Mouse (Mus musculus) hindbrain, embryonic 10.5 days (tissue): ENCODE measurements around the gene P4ha1. TPM values are rescaled to one million over a fixed set of nuclear protein-coding genes. Genes with fewer than 3 reads are reported as not detected.
"Not testable (repeated sequence)": the region's sequence is repeated elsewhere in the genome, so short reads cannot be mapped to it uniquely, and the experiment has no call there.

Experiments used
- DNase-seq: peaks from one replicate; pipeline ENCODE4 v3.0.0-alpha.2; 2017; ENCODE audit warnings: low spot score
- H3K27ac ChIP-seq: fragments of 300-500 bp; sonication (generic); 2 replicates; pipeline ENCODE4 v1.5.1; 2016; ENCODE audit warnings: mild to moderate bottlenecking, moderate library complexity
- H3K27me3 ChIP-seq: fragments of 300-500 bp; sonication (generic); 2 replicates; pipeline ENCODE4 v1.6.1; 2016; ENCODE audit warnings: mild to moderate bottlenecking; ENCODE audit not compliant: poor library complexity, insufficient read depth, severe bottlenecking
- H3K36me3 ChIP-seq: fragments of 300-500 bp; sonication (generic); 2 replicates; pipeline ENCODE4 v1.6.1; 2016; ENCODE audit warnings: mild to moderate bottlenecking, moderate library complexity
- H3K4me1 ChIP-seq: fragments of 300-500 bp; sonication (generic); replicated peaks from 2 replicates; pipeline ENCODE4 v1.6.1; 2016; ENCODE audit warnings: mild to moderate bottlenecking
- H3K4me3 ChIP-seq: fragments of 300-500 bp; sonication (generic); 2 replicates; pipeline ENCODE4 v1.5.1; 2016; ENCODE audit warnings: mild to moderate bottlenecking, moderate library complexity
- H3K9me3 ChIP-seq: fragments of 300-500 bp; sonication (generic); 2 replicates; pipeline ENCODE4 v1.6.1; 2016; ENCODE audit warnings: mild to moderate bottlenecking, moderate library complexity
- WGBS: fragments of 180-500 bp; shearing (Covaris S2); methylation state at CpG from one replicate; pipeline ENCODE4 v1.1.7; 2016; 5-methylcytosine and 5-hydroxymethylcytosine counted together
- polyA plus RNA-seq: library from polyadenylated mRNA; unstranded; fragments of >200 nt; fragmentation: Nextera tagmentation; extraction: Ambion mirVana; gene quantifications from 2 replicates; pipeline ENCODE4 v1.2.1, GENCODE M21; 2016

P4ha1 gene
- polyA plus RNA-seq, 1 experiment from 2014 or later, result 37.2 TPM

DNA sequence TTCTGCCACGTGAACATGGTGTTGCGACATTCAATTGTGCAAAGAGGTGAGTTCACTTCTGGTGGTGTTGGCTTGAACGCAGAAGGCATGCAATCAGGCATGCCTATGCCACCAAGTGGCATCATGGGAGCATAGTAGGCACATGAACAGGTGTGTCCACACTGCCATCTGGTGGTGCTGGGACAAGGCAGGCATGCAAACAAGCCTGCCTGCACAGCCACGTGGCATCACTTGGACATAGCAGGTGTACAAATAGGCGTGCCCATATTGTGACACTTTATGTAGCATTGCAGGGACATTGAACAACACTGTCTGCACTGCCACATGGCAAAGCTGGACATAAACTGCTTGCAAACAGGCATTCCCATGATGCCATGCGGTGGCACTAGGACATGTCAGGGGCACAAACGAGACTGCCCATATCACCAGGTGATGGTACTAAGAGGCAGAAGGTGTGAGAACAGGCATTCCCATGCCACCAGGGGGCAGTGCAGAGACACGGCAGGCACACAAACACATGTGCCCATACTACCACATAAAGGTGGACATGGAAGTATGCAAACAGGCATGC lies 27.8 kb upstream of the P4ha1 start:
- DNase-seq, result peak; percentile 58
- H3K4me3 ChIP-seq, result no peak overlapping the region
- WGBS, result 72% methylated on average over 8 of the region's 8 CpGs

DNA sequence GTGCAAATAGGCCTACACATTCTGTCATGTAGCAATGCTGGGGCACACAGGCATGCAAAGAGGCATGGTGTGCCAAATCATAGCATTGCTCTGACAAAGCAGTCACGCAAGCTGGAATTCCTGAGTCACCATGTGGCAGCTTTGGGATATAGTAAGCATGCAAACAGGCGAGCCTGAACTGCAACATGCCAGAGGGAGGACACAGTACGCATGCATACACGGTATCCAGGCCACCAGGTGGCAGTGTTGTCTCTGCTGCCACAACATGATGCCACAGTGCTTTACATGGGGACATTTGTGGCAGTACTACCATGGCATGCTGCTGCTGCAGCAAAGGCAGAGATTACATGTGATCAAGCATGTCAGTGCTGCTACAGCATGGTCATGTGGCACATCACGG lies 26.8 kb upstream of the P4ha1 start:
- no peaks in the 10 kb centered on the region for H3K4me1 ChIP-seq
- WGBS, result 38% methylated on average over 5 of the region's 5 CpGs
- no peaks in the 10 kb centered on the region for H3K9me3 ChIP-seq
- H3K4me3 ChIP-seq, result no peak overlapping the region
- peak; percentile 79 for DNase-seq
- no peaks in the 10 kb centered on the region for H3K36me3 ChIP-seq
- no peaks in the 10 kb centered on the region for H3K27me3 ChIP-seq
- H3K27ac ChIP-seq, result no peak overlapping the region

More for the DNA sequence above, 27.8 kb upstream of the P4ha1 start:
- no peaks in the 10 kb centered on the region for H3K36me3 ChIP-seq
- H3K9me3 ChIP-seq, result no peaks in the 10 kb centered on the region
- H3K4me1 ChIP-seq, result no peaks in the 10 kb centered on the region
- no peaks in the 10 kb centered on the region for H3K27me3 ChIP-seq
- no peak overlapping the region for H3K27ac ChIP-seq

DNA sequence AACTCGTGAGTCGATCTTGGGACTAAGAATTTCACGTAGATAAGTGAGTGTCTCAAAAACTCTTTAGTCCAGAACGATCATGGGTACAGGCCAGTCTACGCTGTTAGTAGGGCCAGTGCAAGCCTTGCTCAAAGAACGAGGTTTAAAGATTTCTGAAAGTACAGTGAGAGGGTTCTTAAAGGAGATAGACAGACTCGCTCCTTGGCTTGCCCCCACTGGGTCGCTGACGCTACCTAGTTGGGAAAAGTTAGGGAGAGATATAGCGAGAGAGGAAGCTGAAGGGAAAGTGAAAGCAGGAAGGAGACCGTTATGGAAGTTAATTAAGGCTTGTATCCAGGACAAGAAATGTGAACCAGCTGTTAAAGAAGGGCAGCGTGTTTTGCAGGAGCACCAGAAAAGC lies 20.4 kb upstream of the P4ha1 start:
- WGBS, result 93% methylated on average over 12 of the region's 12 CpGs
- H3K4me1 ChIP-seq, result not testable (repeated sequence)

DNA sequence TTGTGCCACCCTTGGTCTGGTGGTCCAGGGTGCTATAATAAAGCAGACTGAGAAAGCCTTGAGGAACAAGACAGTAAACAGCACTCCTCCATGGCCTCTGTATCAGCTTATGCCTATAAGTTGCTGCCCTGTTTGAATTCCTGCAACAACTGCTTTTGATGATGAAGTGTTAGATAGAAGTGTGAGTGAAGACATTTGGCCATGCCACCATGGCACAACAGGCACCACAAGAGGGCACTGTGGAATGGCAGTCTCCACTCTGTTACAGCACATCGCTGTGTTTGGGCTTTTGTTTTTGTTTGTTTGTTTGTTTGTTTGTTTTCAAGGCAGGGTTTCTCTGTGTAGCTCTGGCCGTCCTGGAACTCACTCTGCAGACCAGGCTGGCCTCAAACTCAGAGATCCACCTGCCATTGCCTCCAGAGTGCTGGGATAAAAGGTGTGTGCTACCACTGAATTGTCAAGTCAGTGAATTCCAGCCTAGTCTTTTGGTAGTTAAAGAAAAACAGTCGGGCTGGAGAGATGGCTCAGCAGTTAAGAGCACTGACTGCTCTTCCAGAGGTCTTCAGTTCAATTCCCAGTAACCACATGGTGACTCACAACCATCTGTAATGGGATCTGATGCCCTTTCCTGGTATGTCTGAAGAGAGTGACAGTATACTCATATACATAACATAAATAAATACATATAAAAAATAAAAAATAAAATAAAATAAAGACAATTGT lies 13.9 kb upstream of the P4ha1 start:
- H3K4me3 ChIP-seq, result no peak overlapping the region
- peaks cover 6% of the 10 kb centered on the region; the same call in 1 of the 2 replicates for H3K9me3 ChIP-seq
- 59% methylated on average over 3 of the region's 3 CpGs for WGBS
- H3K4me1 ChIP-seq, result no peaks in the 10 kb centered on the region
- H3K36me3 ChIP-seq, result no peaks in the 10 kb centered on the region
- H3K27ac ChIP-seq, result no peak overlapping the region
- no peaks in the 10 kb centered on the region for H3K27me3 ChIP-seq
- DNase-seq, result no peak

More for the DNA sequence above, 20.4 kb upstream of the P4ha1 start:
- H3K27me3 ChIP-seq, H3K4me3 ChIP-seq, DNase-seq, H3K36me3 ChIP-seq, H3K27ac ChIP-seq: not testable (repeated sequence)
- H3K9me3 ChIP-seq, result peaks cover 15% of the 10 kb centered on the region

DNA sequence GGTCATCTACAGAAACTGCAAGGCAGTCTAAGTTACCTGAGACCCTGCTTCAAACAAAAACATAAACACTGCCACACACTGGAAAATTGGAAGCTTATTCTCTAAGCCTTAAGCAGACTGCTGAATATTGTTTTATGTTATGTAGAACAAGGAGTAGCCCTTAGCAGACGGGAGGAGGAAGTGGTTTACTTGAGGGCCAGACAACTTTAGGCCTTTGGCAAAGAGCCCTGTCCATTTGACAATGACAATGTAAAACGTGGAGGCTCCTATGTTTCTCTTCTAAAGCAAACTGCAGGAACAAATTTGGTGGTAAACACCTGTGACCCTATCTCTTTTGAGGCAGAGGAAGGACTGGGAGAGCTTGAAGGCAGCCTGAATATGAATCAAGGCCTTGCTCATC lies 13.0 kb upstream of the P4ha1 start:
- H3K36me3 ChIP-seq, result no peaks in the 10 kb centered on the region
- WGBS, result 72% methylated on average over 2 of the region's 2 CpGs
- no peaks in the 10 kb centered on the region for H3K27me3 ChIP-seq
- no peak for DNase-seq
- no peak overlapping the region for H3K4me3 ChIP-seq
- H3K4me1 ChIP-seq, result no peaks in the 10 kb centered on the region
- H3K9me3 ChIP-seq, result peaks cover 6% of the 10 kb centered on the region; the same call in 1 of the 2 replicates
- no peak overlapping the region for H3K27ac ChIP-seq

DNA sequence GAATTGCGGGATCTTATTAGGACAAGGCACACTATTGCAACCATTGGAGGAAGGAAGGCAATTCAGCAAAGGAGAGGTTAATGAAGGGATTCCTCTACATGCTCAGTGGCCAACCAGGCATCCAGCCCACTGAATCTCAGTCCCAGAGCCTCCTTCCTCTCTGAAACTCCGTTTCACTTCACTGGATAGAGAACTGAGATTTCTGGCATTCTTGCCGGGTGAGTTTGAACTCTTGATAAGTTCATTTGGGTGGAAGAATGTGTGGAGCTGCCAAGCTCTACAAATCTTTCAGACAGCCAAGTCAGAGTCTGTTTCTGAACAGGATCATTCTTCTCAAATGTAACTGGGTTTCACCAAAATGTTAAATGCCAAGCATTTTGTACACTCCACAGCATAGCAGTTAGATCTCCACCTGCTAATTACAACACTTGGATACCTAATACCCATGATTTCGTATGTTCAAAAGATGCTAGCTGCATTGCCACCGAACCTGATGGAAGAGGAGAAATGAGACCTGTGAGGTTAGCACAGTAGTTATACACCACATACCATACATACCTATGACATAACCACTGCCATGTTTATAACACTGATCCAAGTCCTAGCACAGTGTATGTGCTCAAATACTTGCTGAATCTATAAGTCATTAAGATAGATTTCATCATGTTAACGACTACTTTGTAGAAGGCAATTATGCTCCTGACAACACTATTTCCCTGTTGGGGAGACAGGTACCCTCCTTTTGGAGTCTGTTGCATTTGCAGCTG lies 12.2 kb upstream of the P4ha1 start:
- no peaks in the 10 kb centered on the region for H3K36me3 ChIP-seq
- H3K27me3 ChIP-seq, result no peaks in the 10 kb centered on the region
- WGBS, result 77% methylated on average over 6 of the region's 6 CpGs
- DNase-seq, result no peak
- no peaks in the 10 kb centered on the region for H3K4me1 ChIP-seq
- peaks cover 6% of the 10 kb centered on the region; the same call in 1 of the 2 replicates for H3K9me3 ChIP-seq
- no peak overlapping the region for H3K27ac ChIP-seq
- H3K4me3 ChIP-seq, result no peak overlapping the region

DNA sequence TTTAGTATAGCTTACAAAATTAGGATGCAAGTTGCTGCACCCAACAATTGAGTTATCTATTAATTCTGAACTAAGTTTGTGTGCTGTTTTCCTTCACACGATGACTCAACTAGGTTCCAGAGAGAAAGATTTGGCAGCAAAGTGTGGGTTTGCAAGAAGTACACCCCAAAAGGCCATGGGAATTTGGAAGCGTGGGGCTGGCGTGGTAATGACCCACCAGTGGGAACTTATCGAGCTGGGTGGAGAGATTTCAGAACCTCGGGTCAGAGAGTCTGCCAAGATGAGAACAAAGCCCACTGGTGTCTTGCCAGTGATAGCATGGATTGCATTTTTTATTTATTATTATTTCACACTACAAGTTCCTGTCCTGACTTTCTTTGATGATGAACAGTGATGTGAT lies 11.2 kb upstream of the P4ha1 start:
- H3K27ac ChIP-seq, result no peak overlapping the region
- no peaks in the 10 kb centered on the region for H3K27me3 ChIP-seq
- peaks cover 6% of the 10 kb centered on the region; the same call in 1 of the 2 replicates for H3K9me3 ChIP-seq
- 90% methylated on average over 5 of the region's 5 CpGs for WGBS
- no peak for DNase-seq
- no peaks in the 10 kb centered on the region for H3K4me1 ChIP-seq
- no peaks in the 10 kb centered on the region for H3K36me3 ChIP-seq
- no peak overlapping the region for H3K4me3 ChIP-seq

DNA sequence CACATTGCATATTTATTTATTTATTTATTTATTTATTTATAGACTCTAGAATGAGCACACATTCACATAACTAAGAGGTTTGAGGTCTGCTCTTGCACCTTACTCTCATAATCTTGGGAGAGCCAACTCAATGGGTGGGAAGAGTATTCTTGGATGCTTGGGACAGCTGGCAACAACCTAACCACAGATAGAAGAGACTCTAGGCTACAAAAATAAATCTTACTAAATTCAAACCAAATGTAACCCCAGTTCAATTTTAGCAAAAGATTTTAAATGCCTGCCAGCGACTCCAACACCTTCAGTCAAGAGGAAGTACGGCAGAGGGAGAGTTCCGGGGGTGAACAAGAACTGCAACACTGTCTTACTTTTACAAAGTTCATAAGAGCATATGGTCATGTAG lies 2.0 kb upstream of the P4ha1 start:
- Histone ChIP-seq H3K4me1 (peaks cover 33% of the 10 kb centered on the region), H3K36me3 (no peaks in the 10 kb centered on the region), H3K27me3 (no peaks in the 10 kb centered on the region), H3K9me3 (no peaks in the 10 kb centered on the region), H3K4me3 (no peak overlapping the region), H3K27ac (no peak overlapping the region)
- WGBS, result 93% methylated on average over 3 of the region's 3 CpGs
- DNase-seq, result no peak

DNA sequence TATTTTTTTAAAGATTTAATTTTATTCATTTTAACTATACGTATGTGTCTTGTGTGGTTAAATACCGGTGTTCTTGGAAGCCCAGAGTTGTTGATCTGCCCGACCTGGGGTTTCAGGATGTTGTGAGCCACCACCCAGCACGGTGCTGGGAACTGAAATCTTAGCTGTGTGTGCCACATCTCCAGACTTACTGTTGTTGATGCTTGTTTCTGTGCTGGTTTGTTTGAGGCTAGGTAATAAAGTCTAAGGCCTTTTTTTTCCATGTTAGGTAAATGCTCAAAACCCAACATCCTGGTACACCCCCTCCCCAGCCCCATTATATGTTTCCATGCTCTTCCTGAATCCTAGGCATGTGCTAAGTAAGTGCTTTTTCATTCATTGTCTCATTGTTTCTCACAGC lies 825 bp upstream of the P4ha1 start:
- peak overlapping the region; percentile 97 for H3K27ac ChIP-seq
- no peak for DNase-seq
- 55% methylated on average over 4 of the region's 4 CpGs for WGBS
- H3K27me3 ChIP-seq, result no peaks in the 10 kb centered on the region
- H3K9me3 ChIP-seq, result no peaks in the 10 kb centered on the region
- peak overlapping the region; percentile 82 for H3K4me3 ChIP-seq
- no peaks in the 10 kb centered on the region for H3K36me3 ChIP-seq
- peaks cover 38% of the 10 kb centered on the region for H3K4me1 ChIP-seq

DNA sequence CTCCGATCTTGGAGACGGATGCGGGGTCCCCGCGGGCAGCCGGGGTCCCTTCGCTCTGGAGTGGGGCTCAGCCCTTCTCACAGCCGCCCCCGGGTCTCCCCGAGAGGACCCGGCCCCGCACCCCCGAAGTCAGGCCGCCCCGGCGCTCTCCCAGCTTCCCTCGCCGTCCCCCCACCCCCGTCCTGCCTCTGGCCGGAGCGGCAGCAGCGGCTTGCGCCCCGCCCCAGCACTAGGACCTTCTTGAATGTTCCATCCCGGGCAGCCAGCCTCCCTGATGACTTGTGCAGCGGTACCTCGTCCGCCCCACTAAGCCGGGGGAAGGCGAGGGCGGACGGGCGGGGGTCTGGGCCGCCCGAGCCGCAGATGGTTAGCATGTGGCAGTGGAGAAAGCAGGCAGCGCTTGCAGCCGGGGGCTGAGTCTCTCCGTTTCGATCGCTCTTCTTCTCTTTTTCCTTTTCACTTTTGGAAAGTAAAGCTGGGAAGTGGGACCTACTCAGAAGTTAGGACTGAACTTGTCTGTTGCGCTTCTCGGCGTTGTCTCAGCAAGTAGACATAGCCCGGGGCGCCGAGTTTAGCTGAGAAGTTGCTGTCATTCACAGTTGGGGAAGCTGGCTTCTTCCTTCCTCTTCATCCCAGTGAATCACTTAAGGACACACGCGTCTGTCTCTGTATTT lies 529 bp downstream of the P4ha1 start:
- Histone ChIP-seq H3K27ac (peak overlapping the region; percentile 97), H3K27me3 (no peaks in the 10 kb centered on the region), H3K36me3 (peaks cover 9% of the 10 kb centered on the region), H3K9me3 (no peaks in the 10 kb centered on the region), H3K4me1 (peaks cover 38% of the 10 kb centered on the region), H3K4me3 (peak overlapping the region; percentile 82)
- WGBS, result under 1% methylated on average over 49 of the region's 49 CpGs
- DNase-seq, result no peak

DNA sequence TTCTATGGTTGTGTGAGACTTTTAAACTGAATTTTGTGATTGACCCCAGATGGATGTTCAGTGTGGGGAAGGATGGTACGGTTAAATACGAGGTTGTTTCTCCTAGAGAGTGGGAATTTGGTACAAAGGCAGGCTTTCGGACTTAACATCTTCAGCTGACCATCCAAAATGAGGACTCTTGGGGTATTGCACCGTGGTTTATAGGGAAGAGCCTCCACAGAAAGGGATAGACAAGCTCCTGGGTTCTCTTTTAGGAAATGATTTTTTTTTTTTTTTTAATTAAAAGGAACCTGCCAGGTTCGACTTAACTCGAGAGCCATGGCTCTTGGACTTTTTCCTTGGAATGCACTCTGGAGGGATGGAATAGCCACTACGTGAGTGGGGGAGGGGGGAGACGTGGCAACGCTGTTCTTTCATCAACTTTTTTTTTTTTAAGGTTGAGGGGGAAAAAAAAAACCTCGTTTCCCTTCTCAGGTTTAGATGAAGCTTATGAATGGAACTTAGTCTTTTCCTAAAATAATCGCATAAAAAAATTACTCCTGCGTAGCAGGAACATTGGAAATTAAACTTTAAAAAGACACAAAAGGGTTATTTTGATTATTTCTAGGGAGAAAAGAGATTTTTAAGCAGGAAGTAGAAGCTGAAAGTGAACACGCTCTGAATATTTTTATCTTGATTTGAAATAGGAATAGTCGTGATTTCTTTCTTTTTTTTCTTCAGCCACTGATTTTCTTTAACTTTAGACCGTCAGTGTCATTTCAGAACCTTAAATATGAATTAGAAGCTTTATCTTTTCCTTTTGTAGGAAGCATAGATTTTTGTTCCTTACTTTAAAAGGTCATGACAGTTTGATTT lies 1.4 kb downstream of the P4ha1 start:
- Histone ChIP-seq H3K36me3 (peaks cover 14% of the 10 kb centered on the region), H3K27ac (peak overlapping the region; percentile 97), H3K4me1 (peaks cover 38% of the 10 kb centered on the region), H3K27me3 (no peaks in the 10 kb centered on the region), H3K4me3 (peak overlapping the region; percentile 82), H3K9me3 (no peaks in the 10 kb centered on the region)
- peak; percentile 35 for DNase-seq
- 17% methylated on average over 15 of the region's 15 CpGs for WGBS
